Mouse (Mus musculus) limb, embryonic 12.5 days (tissue): ENCODE data around the gene Pam16. TPM values are rescaled to one million over a fixed set of nuclear protein-coding genes. Genes with fewer than 3 reads are reported as not detected.

Source experiments
- ATAC-seq: fragments of 200-750 bp; cut with Nextera tagmentation; 2 replicates; pipeline ENCODE4 v1.8.0; 2017; ENCODE audit warnings: low read depth, moderate TSS enrichment; ENCODE audit not compliant: insufficient number of reproducible peaks, insufficient read depth, low FRiP score, low TSS enrichment
- H3K27ac ChIP-seq: fragments of 300-500 bp; sonication (generic); 2 replicates; pipeline ENCODE4 v1.5.1; 2016; ENCODE audit warnings: mild to moderate bottlenecking, moderate library complexity
- H3K27me3 ChIP-seq: fragments of 300-500 bp; sonication (generic); 2 replicates; pipeline ENCODE4 v1.6.1; 2016; ENCODE audit warnings: mild to moderate bottlenecking, moderate library complexity
- H3K36me3 ChIP-seq: fragments of 300-500 bp; sonication (generic); 2 replicates; pipeline ENCODE4 v1.6.1; 2016; ENCODE audit warnings: mild to moderate bottlenecking, moderate library complexity
- H3K4me1 ChIP-seq: fragments of 300-500 bp; sonication (generic); replicated peaks from 2 replicates; pipeline ENCODE4 v1.6.1; 2016
- H3K4me2 ChIP-seq: fragments of 300-500 bp; sonication (generic); 2 replicates; pipeline ENCODE4 v1.6.1; 2016; ENCODE audit warnings: mild to moderate bottlenecking, moderate library complexity
- H3K4me3 ChIP-seq: fragments of 300-500 bp; sonication (generic); replicated peaks from 2 replicates; pipeline ENCODE4 v1.5.1; 2016; ENCODE audit warnings: mild to moderate bottlenecking
- H3K9ac ChIP-seq: fragments of 300-500 bp; sonication (generic); replicated peaks from 2 replicates; pipeline ENCODE4 v1.6.1; 2016; ENCODE audit warnings: mild to moderate bottlenecking, moderate library complexity
- H3K9me3 ChIP-seq: fragments of 300-500 bp; sonication (generic); 2 replicates; pipeline ENCODE4 v1.6.1; 2016; ENCODE audit warnings: mild to moderate bottlenecking, moderate library complexity
- WGBS: fragments of 180-500 bp; shearing (Covaris S2); methylation state at CpG from one replicate; pipeline ENCODE4 v1.1.7; 2016; 5-methylcytosine and 5-hydroxymethylcytosine counted together
- polyA plus RNA-seq: library from polyadenylated mRNA; unstranded; fragments of >200 nt; fragmentation: Nextera tagmentation; extraction: Ambion mirVana; gene quantifications from 2 replicates; pipeline ENCODE4 v1.2.1, GENCODE M21; 2016

Gene Pam16
- polyA plus RNA-seq, 1 experiment from 2014 or later = 111 TPM

- Histone ChIP-seq H3K36me3 (peaks cover 53% of the 10 kb centered on the region), H3K27ac (peak overlapping the region; percentile 64; the same call in 1 of the 2 replicates), H3K9me3 (no peaks in the 10 kb centered on the region), H3K27me3 (no peaks in the 10 kb centered on the region), H3K9ac (no peak overlapping the region), H3K4me2 (peak overlapping the region; percentile 27; the same call in 1 of the 2 replicates), H3K4me1 (peaks cover 52% of the 10 kb centered on the region), H3K4me3 (no peak overlapping the region; the same call in 1 of the 2 replicates)
- WGBS = 81% methylated on average over 19 of the region's 19 CpGs
- no peak for ATAC-seq
Observed at GRCm38 (mm10) chr16:4608532-4609059, 16.2 kb downstream of the Pam16 start.

- H3K4me3 ChIP-seq = no peak overlapping the region
- H3K4me1 ChIP-seq = peaks cover 58% of the 10 kb centered on the region
- 0 out of 2 replicates have a peak, but pooled peaks have one; percentile 9 for ATAC-seq
- WGBS = 37% methylated on average over 9 of the region's 9 CpGs
- H3K27me3 ChIP-seq = no peaks in the 10 kb centered on the region
- peak overlapping the region; percentile 70 for H3K27ac ChIP-seq
- peak overlapping the region; percentile 42 for H3K9ac ChIP-seq
- H3K9me3 ChIP-seq = no peaks in the 10 kb centered on the region
- H3K36me3 ChIP-seq = peaks cover 47% of the 10 kb centered on the region
- peak overlapping the region; percentile 27; the same call in 1 of the 2 replicates for H3K4me2 ChIP-seq
Observed at GRCm38 (mm10) chr16:4607818-4608531, 16.8 kb downstream of the Pam16 start.

GRCm38 (mm10) chr16:4606431-4607084, 18.2 kb downstream of the Pam16 start:
- H3K4me3 ChIP-seq = no peak overlapping the region
- 34% methylated on average over 5 of the region's 5 CpGs for WGBS
- H3K36me3 ChIP-seq = peaks cover 33% of the 10 kb centered on the region
- no peaks in the 10 kb centered on the region for H3K27me3 ChIP-seq
- H3K27ac ChIP-seq = peak overlapping the region; percentile 73
- peaks cover 71% of the 10 kb centered on the region for H3K4me1 ChIP-seq
- no peak for ATAC-seq
- H3K9me3 ChIP-seq = no peaks in the 10 kb centered on the region
- no peak overlapping the region for H3K4me2 ChIP-seq
- H3K9ac ChIP-seq = peak overlapping the region; percentile 31; the same call in 1 of the 2 replicates

- Histone ChIP-seq H3K27ac (peak overlapping the region; percentile 73), H3K4me3 (no peak overlapping the region), H3K4me2 (peak overlapping the region; percentile 20), H3K36me3 (peaks cover 24% of the 10 kb centered on the region), H3K9me3 (no peaks in the 10 kb centered on the region), H3K4me1 (peaks cover 80% of the 10 kb centered on the region), H3K27me3 (no peaks in the 10 kb centered on the region), H3K9ac (0 out of 2 replicates have a peak overlapping the region, but pooled peaks have one; percentile 19)
- WGBS = 47% methylated on average over 13 of the region's 13 CpGs
- no peak for ATAC-seq
Observed at GRCm38 (mm10) chr16:4605514-4606131, 19.2 kb downstream of the Pam16 start.

DNA sequence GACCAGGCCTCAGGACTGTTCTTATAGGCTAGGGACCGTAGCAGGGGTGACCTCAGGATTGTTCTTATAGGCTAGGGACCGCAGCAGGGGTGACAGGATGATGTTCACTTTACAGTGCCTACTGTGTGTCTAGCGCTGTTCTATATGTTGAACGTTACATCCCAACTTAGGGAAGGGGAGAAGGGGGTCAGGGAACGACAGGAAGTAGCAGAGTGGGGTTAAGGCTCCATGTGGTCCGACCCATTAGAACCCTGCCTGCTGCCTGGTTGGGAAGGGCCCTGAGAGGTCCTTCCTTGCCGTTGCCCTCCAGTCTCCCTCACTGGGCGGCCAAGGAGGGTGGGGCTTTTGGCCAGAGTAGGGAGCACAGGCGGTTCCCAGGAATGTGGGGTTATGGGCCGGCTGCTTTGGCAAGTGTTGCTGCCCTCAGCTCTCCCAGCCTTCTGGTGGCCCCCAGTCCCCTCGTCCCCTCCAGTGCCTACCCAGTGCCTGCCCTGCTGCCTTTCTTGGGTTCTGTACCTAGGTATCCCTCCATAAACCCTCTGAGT, 20.4 kb downstream of the Pam16 start:
- peak overlapping the region; percentile 50; the same call in 1 of the 2 replicates for H3K9ac ChIP-seq
- peaks cover 93% of the 10 kb centered on the region for H3K4me1 ChIP-seq
- peak overlapping the region; percentile 94 for H3K27ac ChIP-seq
- WGBS = 71% methylated on average over 11 of the region's 11 CpGs
- H3K27me3 ChIP-seq = no peaks in the 10 kb centered on the region
- peaks cover 11% of the 10 kb centered on the region for H3K36me3 ChIP-seq
- ATAC-seq = no peak
- no peak overlapping the region for H3K4me3 ChIP-seq
- H3K9me3 ChIP-seq = no peaks in the 10 kb centered on the region
- H3K4me2 ChIP-seq = no peak overlapping the region

DNA sequence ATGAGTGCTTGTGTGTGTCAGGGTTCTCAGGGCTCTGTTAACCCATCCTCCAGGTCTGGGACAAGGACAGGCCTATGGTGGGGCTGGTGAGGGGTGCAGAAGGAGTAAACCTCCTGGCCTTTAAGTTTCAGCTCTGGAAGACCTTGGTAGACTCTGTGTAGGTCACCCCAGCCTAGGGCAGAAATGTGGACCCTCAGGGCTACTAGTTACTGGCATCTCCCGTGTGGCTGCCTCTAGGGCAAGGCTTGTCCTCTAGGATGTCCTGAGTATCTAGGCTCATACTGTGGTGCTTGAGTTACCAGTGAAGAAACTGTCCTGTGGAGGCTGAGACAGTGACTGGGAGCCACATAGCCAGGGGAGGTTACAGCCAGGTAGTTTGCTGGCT, 21.3 kb downstream of the Pam16 start:
- WGBS = 52% methylated on average over 1 of the region's 1 CpGs
- Histone ChIP-seq H3K9ac (peak overlapping the region; percentile 50; the same call in 1 of the 2 replicates), H3K27ac (peak overlapping the region; percentile 94), H3K9me3 (no peaks in the 10 kb centered on the region), H3K36me3 (peaks cover 2% of the 10 kb centered on the region), H3K4me3 (0 out of 2 replicates have a peak overlapping the region, but pooled peaks have one; percentile 8), H3K4me1 (peaks cover 98% of the 10 kb centered on the region), H3K4me2 (peak overlapping the region; percentile 48), H3K27me3 (no peaks in the 10 kb centered on the region)
- ATAC-seq = no peak

- Histone ChIP-seq H3K4me1 (peaks cover 98% of the 10 kb centered on the region), H3K36me3 (no peaks in the 10 kb centered on the region), H3K4me3 (0 out of 2 replicates have a peak overlapping the region, but pooled peaks have one; percentile 8), H3K27me3 (no peaks in the 10 kb centered on the region), H3K4me2 (peak overlapping the region; percentile 48), H3K9ac (peak overlapping the region; percentile 31), H3K27ac (peak overlapping the region; percentile 94), H3K9me3 (no peaks in the 10 kb centered on the region)
- ATAC-seq = peak; percentile 37; the same call in 1 of the 2 replicates
- WGBS = 13% methylated on average over 7 of the region's 7 CpGs
Observed at GRCm38 (mm10) chr16:4602766-4603452, 21.9 kb downstream of the Pam16 start.

DNA sequence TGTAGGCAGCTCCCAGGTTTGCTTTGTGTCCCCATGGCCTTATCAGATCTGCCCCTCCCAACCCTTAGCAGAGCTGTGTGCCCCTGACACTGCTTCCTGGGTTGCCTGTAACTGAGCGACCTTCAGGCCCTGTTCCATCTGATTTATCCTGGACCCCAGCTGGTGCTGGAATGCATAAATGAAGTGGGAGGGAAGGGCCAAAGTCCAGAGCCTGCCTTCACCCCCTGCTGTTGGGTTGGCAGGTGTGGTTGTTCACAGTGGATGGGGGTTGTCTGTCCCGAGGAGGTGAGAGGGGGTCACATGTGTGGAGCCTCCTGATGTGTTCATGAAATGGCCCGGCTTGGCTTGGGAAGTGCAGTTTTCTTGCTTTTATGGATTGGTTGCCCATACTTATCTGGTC, 22.6 kb downstream of the Pam16 start:
- H3K9me3 ChIP-seq = no peaks in the 10 kb centered on the region
- H3K4me2 ChIP-seq = peak overlapping the region; percentile 48
- no peaks in the 10 kb centered on the region for H3K36me3 ChIP-seq
- H3K4me3 ChIP-seq = 0 out of 2 replicates have a peak overlapping the region, but pooled peaks have one; percentile 8
- peak overlapping the region; percentile 94 for H3K27ac ChIP-seq
- H3K4me1 ChIP-seq = peaks cover 99% of the 10 kb centered on the region
- ATAC-seq = no peak
- 11% methylated on average over 3 of the region's 3 CpGs for WGBS
- H3K27me3 ChIP-seq = no peaks in the 10 kb centered on the region
- peak overlapping the region; percentile 31; the same call in 1 of the 2 replicates for H3K9ac ChIP-seq

DNA sequence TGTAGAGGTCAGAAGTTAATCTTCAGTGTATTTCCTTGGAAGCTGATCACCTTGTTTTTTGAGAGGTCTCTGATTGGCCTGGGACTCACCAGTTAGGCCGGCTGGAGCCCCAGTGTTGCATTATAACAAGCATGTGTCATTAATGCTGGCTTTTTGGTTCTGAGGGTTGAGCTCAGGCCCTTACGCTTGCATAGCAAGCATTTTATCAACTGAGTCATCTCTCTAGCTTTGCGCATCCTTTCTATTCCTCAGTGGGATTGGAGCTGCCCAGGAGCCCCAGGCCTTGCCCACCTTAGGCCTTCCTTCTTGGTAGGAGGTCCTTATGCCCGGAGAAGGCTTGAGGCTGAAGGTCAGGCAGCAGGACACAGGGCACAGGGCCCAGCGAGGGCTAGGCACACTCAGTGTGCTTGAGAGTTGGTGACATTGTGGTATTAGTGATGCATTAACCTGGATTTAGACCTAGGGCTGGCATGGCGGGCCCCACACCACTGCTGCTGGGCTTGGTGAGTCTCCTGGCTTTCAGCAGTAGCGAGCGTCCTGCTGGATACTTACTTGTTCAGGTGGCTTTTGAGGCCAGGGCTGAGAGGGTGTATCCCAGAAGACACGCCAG, 24.0 kb downstream of the Pam16 start:
- ATAC-seq = no peak
- Histone ChIP-seq H3K9me3 (no peaks in the 10 kb centered on the region), H3K4me3 (no peak overlapping the region), H3K4me1 (peaks cover 99% of the 10 kb centered on the region), H3K36me3 (no peaks in the 10 kb centered on the region), H3K9ac (no peak overlapping the region), H3K4me2 (no peak overlapping the region), H3K27me3 (no peaks in the 10 kb centered on the region), H3K27ac (peak overlapping the region; percentile 94)
- WGBS = 72% methylated on average over 9 of the region's 9 CpGs

DNA sequence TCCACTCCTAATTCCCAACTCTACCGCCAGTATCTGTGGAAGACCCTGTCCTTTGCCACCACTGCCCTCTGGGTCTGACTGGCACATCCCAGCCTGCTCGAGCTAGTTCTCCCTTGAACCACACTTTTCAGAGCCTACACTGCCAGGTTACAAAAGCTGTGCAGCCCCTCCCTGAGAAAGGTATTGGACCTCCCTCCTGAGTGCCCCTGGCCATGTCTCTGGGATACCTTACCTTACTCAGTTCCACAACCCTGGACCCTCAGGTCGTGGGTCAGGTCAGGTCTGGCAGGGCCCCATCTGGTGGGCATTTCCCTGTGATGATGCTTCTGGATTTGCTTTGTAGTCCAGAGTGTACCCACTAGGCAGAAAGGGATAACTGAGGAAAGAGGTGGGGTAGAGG, 25.2 kb downstream of the Pam16 start:
- Histone ChIP-seq H3K36me3 (no peaks in the 10 kb centered on the region), H3K4me2 (no peak overlapping the region), H3K27ac (0 out of 2 replicates have a peak overlapping the region, but pooled peaks have one; percentile 25), H3K9ac (no peak overlapping the region), H3K9me3 (no peaks in the 10 kb centered on the region), H3K4me1 (peaks cover 94% of the 10 kb centered on the region), H3K4me3 (no peak overlapping the region), H3K27me3 (no peaks in the 10 kb centered on the region)
- ATAC-seq = no peak
- 79% methylated on average over 3 of the region's 3 CpGs for WGBS
